Mouse (Mus musculus): ENCODE measurements at regions not wholly inside any gene's neighbourhood (a gene's known extent, or its start where the extent isn't known, plus 50 kb on each side); places are given as distances from the start of the nearest gene placed in this dataset.

DNA sequence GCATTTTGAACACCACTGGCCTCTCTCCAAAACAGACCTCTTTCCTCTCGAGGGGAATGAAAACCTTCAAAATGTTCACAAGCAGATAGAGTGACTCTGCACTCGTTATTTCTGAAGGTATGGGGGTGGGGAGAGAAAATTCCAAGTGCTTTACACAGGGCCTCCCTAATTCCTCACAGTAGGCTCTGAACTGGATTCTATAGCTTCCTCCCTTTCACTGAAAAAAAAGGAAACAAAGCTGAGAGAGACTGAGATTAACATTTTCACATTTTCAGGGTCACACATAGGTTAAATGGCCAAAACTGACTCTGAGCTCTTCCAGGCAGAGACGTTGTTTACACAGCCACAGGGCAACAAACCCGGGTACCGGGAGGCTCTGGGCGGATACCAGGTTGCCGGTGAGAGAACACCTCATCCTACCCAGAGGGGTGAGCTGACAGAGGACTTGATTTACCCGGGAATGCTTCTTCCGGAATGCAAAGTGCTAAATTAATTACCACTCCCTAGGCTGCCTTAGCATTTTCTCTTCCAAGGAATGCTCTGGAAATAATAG is 98.5 kb downstream of the Tmco5 start:
- no peak for TF ChIP-seq CTCF (IDR thresholded peaks at IDR 0.05; ENCODE audit: insufficient read depth, low read length)
- TF ChIP-seq POLR2A (IDR thresholded peaks at IDR 0.05; ENCODE audit: borderline replicate concordance, extremely low read depth, low read depth, low read length): no peak

Data from lung, adult 2 months (tissue).